ENCODE assay signal across 8 mouse cellular contexts in the genomic region with DNA sequence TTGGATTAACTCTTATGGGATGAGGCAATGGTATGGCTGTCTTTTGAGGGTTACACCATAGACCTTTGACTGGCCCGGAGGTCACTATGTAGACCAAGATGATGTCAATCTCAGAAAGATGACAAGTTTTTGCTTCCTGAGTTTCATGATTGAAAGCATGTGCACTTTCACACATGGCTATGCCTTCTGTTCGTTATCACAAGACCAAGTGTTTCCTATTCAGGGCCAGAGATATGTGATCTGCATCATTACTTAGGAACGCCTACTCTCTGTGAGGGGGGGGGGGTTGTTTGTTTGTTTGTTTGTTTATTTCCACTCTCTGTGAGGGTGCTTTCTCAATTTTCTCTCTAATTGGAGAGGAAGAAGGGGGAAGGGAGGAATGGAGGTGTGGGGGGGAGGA. TPM values are rescaled to one million over a fixed set of nuclear protein-coding genes. Genes with fewer than 3 reads are reported as not detected.
DNase-seq lines count a peak whose midpoint lies in the region; ATAC-seq lines count a peak whose summit lies in the region.
"Had no signal": no experiment of that assay in that cellular context is flagged by ENCODE, and none has a peak within 500 bp of the region (broad histone marks: within the 10 kb centered on the region; RNA-seq: fewer than 3 reads in every experiment).

No protein-coding gene starts in this region.

- intact Hi-C loops in left cerebral cortex, postnatal 4 days (cut with DNase I), result no loop called here

- H3K4me1 ChIP-seq in megakaryocyte, embryonic 14.5 days, result peaks cover 53% of the 10 kb centered on the region
- H3K4me1 ChIP-seq in embryonic facial prominence, embryonic 14.5 days (ENCODE audit: control insufficient read depth, insufficient read depth, low read length), result peaks cover 15% of the 10 kb centered on the region
- peaks cover 30% of the 10 kb centered on the region for H3K4me1 ChIP-seq in limb, embryonic 13.5 days
- H3K4me1 ChIP-seq in stomach, embryonic 15.5 days, result 0 out of 2 replicates have a peak, but pooled peaks cover 11% of the 10 kb centered on the region

- no peaks in the 10 kb centered on the region for H3K27me3 ChIP-seq in megakaryocyte, embryonic 14.5 days (replicated peaks)
- no peaks in the 10 kb centered on the region for H3K27me3 ChIP-seq in embryonic facial prominence, embryonic 14.5 days (replicated peaks; ENCODE audit: control insufficient read depth, insufficient read depth, low read length)
- H3K27me3 ChIP-seq in limb, embryonic 13.5 days, result no peaks in the 10 kb centered on the region
- no peaks in the 10 kb centered on the region for H3K27me3 ChIP-seq in stomach, embryonic 15.5 days (replicated peaks)

- peak; percentile 2 for DNase-seq in embryonic facial prominence, embryonic 14.5 days (ENCODE audit: low spot score)
- DNase-seq in left cerebral cortex, postnatal 4 days, result no peak
- no peak for DNase-seq in thymus, postnatal 4 days

- no peaks in the 10 kb centered on the region for H3K9me3 ChIP-seq in megakaryocyte, embryonic 14.5 days
- no peaks in the 10 kb centered on the region for H3K9me3 ChIP-seq in embryonic facial prominence, embryonic 14.5 days (ENCODE audit: control insufficient read depth, low read length)
- no peaks in the 10 kb centered on the region for H3K9me3 ChIP-seq in limb, embryonic 13.5 days
- no peaks in the 10 kb centered on the region for H3K9me3 ChIP-seq in stomach, embryonic 15.5 days

- H3K4me2 ChIP-seq in embryonic facial prominence, embryonic 14.5 days (ENCODE audit: low read depth, low read length), result peak overlapping the region; percentile 67
- H3K4me2 ChIP-seq in limb, embryonic 13.5 days (replicated peaks), result peak overlapping the region; percentile 68
- peak overlapping the region; percentile 65 for H3K4me2 ChIP-seq in stomach, embryonic 15.5 days

- peak overlapping the region; percentile 97 for H3K27ac ChIP-seq in embryonic facial prominence, embryonic 14.5 days (replicated peaks; ENCODE audit: low read depth, low read length)
- H3K27ac ChIP-seq in limb, embryonic 13.5 days, result peak overlapping the region; percentile 92
- peak overlapping the region; percentile 97 for H3K27ac ChIP-seq in stomach, embryonic 15.5 days

- peaks cover under 1% of the 10 kb centered on the region for H3K36me3 ChIP-seq in megakaryocyte, embryonic 14.5 days (replicated peaks; ENCODE audit: low read length)
- H3K36me3 ChIP-seq in embryonic facial prominence, embryonic 14.5 days (ENCODE audit: control insufficient read depth, insufficient read depth, low read length), result no peaks in the 10 kb centered on the region
- H3K36me3 ChIP-seq in limb, embryonic 13.5 days, result no peaks in the 10 kb centered on the region
- no peaks in the 10 kb centered on the region for H3K36me3 ChIP-seq in stomach, embryonic 15.5 days

- peak overlapping the region; percentile 76 for H3K9ac ChIP-seq in embryonic facial prominence, embryonic 14.5 days (ENCODE audit: low read depth, low read length)
- H3K9ac ChIP-seq in limb, embryonic 13.5 days, result peak overlapping the region; percentile 63
- no peak overlapping the region for H3K9ac ChIP-seq in stomach, embryonic 15.5 days

- 37% methylated on average over 3 of the region's 3 CpGs for WGBS in embryonic facial prominence, embryonic 14.5 days
- WGBS in limb, embryonic 13.5 days, result 43% methylated on average over 3 of the region's 3 CpGs
- 55% methylated on average over 3 of the region's 3 CpGs for WGBS in stomach, embryonic 15.5 days

- H3K4me3 ChIP-seq in megakaryocyte, embryonic 14.5 days (replicated peaks), result peak overlapping the region; percentile 99
- H3K4me3 ChIP-seq in embryonic facial prominence, embryonic 14.5 days (ENCODE audit: low read depth, low read length), result peak overlapping the region; percentile 58
- H3K4me3 ChIP-seq in limb, embryonic 13.5 days, result peak overlapping the region; percentile 57
- H3K4me3 ChIP-seq in stomach, embryonic 15.5 days (replicated peaks), result peak overlapping the region; percentile 89

- ATAC-seq in megakaryocyte, adult 5-6 weeks (ENCODE audit: poor library complexity, severe bottlenecking), result no peak
- no peak for ATAC-seq in embryonic facial prominence, embryonic 14.5 days (ENCODE audit: low read depth)
- ATAC-seq in limb, embryonic 13.5 days (ENCODE audit: low FRiP score, low read depth), result no peak
- ATAC-seq in stomach, embryonic 15.5 days (ENCODE audit: insufficient read depth, low FRiP score, low read depth), result no peak

RNA-seq across cellular contexts. Expression of a gene that starts 0.9 kb away (rescaled TPM):
- 131 and 268 TPM in 2 replicates for polyA plus RNA-seq in megakaryocyte, embryonic 14.5 days (2012; ENCODE audit: insufficient read depth, low replicate concordance)
- total RNA-seq in megakaryocyte, adult 5-6 weeks (2015), result 240 and 300 TPM in 2 replicates
- total RNA-seq in megakaryocyte, adult 5-6 weeks (2017), result 141 and 143 TPM in 2 replicates
- polyA plus RNA-seq in embryonic facial prominence, embryonic 14.5 days (2014; fragmentation: Nextera tagmentation; extraction: Ambion mirVana), result 335 and 378 TPM in 2 replicates
- polyA plus RNA-seq in limb, embryonic 13.5 days (2015; fragmentation: Nextera tagmentation; extraction: Ambion mirVana), result 375 and 377 TPM in 2 replicates
- polyA plus RNA-seq in stomach, embryonic 15.5 days (2015; fragmentation: Nextera tagmentation; extraction: Ambion mirVana), result 338 and 357 TPM in 2 replicates
- 100 to 1,000 TPM; 630 to 657 TPM for total RNA-seq in left cerebral cortex, postnatal 4 days (2021)

RNA-seq across cellular contexts. Expression of a gene that starts 24.7 kb away (rescaled TPM):
- polyA plus RNA-seq in megakaryocyte, embryonic 14.5 days (2012; ENCODE audit: insufficient read depth, low replicate concordance), result not detected in 2 replicates
- not detected in 2 replicates for total RNA-seq in megakaryocyte, adult 5-6 weeks (2015)
- not detected in 2 replicates for total RNA-seq in megakaryocyte, adult 5-6 weeks (2017)
- polyA plus RNA-seq in embryonic facial prominence, embryonic 14.5 days (2014; fragmentation: Nextera tagmentation; extraction: Ambion mirVana), result not detected in 2 replicates
- polyA plus RNA-seq in limb, embryonic 13.5 days (2015; fragmentation: Nextera tagmentation; extraction: Ambion mirVana), result not detected in 2 replicates
- not detected in 2 replicates for polyA plus RNA-seq in stomach, embryonic 15.5 days (2015; fragmentation: Nextera tagmentation; extraction: Ambion mirVana)
- not detected for total RNA-seq in left cerebral cortex, postnatal 4 days (2021)
- total RNA-seq: left cerebral cortex, adult 18-20 months had no signal

RNA-seq across cellular contexts. Expression of a gene that starts 39.3 kb away (rescaled TPM):
- not detected in 2 replicates for polyA plus RNA-seq in megakaryocyte, embryonic 14.5 days (2012; ENCODE audit: insufficient read depth, low replicate concordance)
- total RNA-seq in megakaryocyte, adult 5-6 weeks (2015), result not detected in 2 replicates
- total RNA-seq in megakaryocyte, adult 5-6 weeks (2017), result not detected in 2 replicates
- not detected in 2 replicates for polyA plus RNA-seq in embryonic facial prominence, embryonic 14.5 days (2014; fragmentation: Nextera tagmentation; extraction: Ambion mirVana)
- polyA plus RNA-seq in limb, embryonic 13.5 days (2015; fragmentation: Nextera tagmentation; extraction: Ambion mirVana), result not detected in 2 replicates
- polyA plus RNA-seq in stomach, embryonic 15.5 days (2015; fragmentation: Nextera tagmentation; extraction: Ambion mirVana), result not detected in 2 replicates
- not detected for total RNA-seq in left cerebral cortex, postnatal 4 days (2021)
- total RNA-seq: left cerebral cortex, adult 18-20 months had no signal

RNA-seq across cellular contexts. Expression of a gene that starts 52.0 kb away (rescaled TPM):
- not detected in 2 replicates for polyA plus RNA-seq in megakaryocyte, embryonic 14.5 days (2012; ENCODE audit: insufficient read depth, low replicate concordance)
- total RNA-seq in megakaryocyte, adult 5-6 weeks (2015), result not detected in 2 replicates
- total RNA-seq in megakaryocyte, adult 5-6 weeks (2017), result not detected in 2 replicates
- not detected in 2 replicates for polyA plus RNA-seq in embryonic facial prominence, embryonic 14.5 days (2014; fragmentation: Nextera tagmentation; extraction: Ambion mirVana)
- not detected in 2 replicates for polyA plus RNA-seq in limb, embryonic 13.5 days (2015; fragmentation: Nextera tagmentation; extraction: Ambion mirVana)
- polyA plus RNA-seq in stomach, embryonic 15.5 days (2015; fragmentation: Nextera tagmentation; extraction: Ambion mirVana), result not detected in 2 replicates
- total RNA-seq in left cerebral cortex, postnatal 4 days (2021), result not detected
- total RNA-seq: left cerebral cortex, adult 18-20 months had no signal
